ENCODE assay signal across 15 mouse cellular contexts in the genomic region with DNA sequence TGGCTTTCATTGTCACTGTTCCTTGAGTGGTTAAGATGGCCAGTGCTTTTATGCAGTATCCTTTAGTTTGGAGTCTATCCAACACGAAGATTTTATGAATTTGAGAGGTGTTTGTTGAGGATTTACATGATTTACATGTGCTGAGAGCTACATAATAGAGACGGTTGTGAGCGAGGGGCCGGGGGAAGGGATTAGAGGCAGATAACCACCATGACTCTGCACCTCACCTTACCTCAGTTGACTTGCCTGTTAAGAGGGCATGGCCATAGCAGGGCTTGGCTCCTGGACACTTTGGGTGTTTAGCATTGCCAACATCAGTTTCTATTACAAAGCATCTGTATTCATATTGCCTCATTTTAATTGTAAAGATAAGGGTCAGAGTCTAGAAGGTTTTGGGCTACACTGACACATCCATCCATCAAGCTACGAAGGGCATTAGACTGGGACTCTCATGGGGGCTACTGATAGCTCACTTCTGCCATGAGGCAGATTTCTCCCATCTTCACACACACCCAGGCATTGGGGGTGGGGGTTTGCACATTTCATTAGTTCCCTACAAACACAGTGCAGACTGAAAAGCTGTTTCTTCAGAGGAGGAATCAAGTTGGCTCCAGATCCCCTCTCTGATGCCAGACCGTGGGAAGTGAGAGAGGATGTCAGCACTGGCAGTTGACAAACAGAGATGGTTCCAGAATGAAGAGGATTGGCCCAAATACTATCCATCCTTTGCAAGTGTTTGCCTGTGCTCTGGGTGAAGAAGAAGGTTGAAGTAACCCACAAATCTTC.
DNase-seq lines count a peak whose midpoint lies in the region; ATAC-seq and TF ChIP-seq lines count a peak whose summit lies in the region.
"Had no signal": no experiment of that assay in that cellular context is flagged by ENCODE, and none has a peak within 500 bp of the region (broad histone marks: within the 10 kb centered on the region; RNA-seq: fewer than 3 reads in every experiment).

No protein-coding gene starts in this region.

- H3K4me1 ChIP-seq in hindbrain, postnatal 0 days (ENCODE audit: insufficient read depth, low read length) = no peaks in the 10 kb centered on the region
- H3K4me1 ChIP-seq: embryonic facial prominence, embryonic 15.5 days; hindbrain, embryonic 10.5 days had no signal

- no peak overlapping the region for H3K4me2 ChIP-seq in hindbrain, postnatal 0 days (ENCODE audit: low read depth, low read length)
- H3K4me2 ChIP-seq: embryonic facial prominence, embryonic 15.5 days; heart, embryonic 11.5 days had no signal

- H3K4me3 ChIP-seq in hindbrain, postnatal 0 days (ENCODE audit: low read length) = no peak overlapping the region
- H3K4me3 ChIP-seq: embryonic facial prominence, embryonic 15.5 days; hindbrain, embryonic 10.5 days had no signal

- peak; percentile 25 to 51 for DNase-seq in left cerebral cortex, adult 18-20 months (ENCODE audit: low spot score in 2 of 2)
- DNase-seq in left cerebral cortex, adult 11 months (ENCODE audit: low spot score) = no peak
- peak; percentile 43 to 64 for DNase-seq in frontal cortex, postnatal 36 days (ENCODE audit: low spot score in 2 of 2)
- peak; percentile 38 to 55 for DNase-seq in left cerebral cortex, postnatal 14 days (ENCODE audit: low spot score in 2 of 2)
- DNase-seq in right cerebral cortex, postnatal 14 days = peak; percentile 10
- no peak for DNase-seq in hindbrain, postnatal 0 days (ENCODE audit: low spot score)
- DNase-seq in urinary bladder, postnatal 25 days (ENCODE audit: low spot score) = no peak
- no peak for DNase-seq in cerebellum, postnatal 4 days (ENCODE audit: low spot score in 2 of 2)
- DNase-seq: kidney, adult 18-20 months; kidney, postnatal 4 days; liver had no signal

- H3K9ac ChIP-seq in hindbrain, postnatal 0 days (replicated peaks; ENCODE audit: low read length) = no peak overlapping the region
- H3K9ac ChIP-seq: embryonic facial prominence, embryonic 15.5 days had no signal

- ATAC-seq in hindbrain, postnatal 0 days = no peak

- no peaks in the 10 kb centered on the region for H3K27me3 ChIP-seq in hindbrain, postnatal 0 days (ENCODE audit: insufficient read depth, low read length)
- H3K27me3 ChIP-seq: embryonic facial prominence, embryonic 15.5 days had no signal

- H3K27ac ChIP-seq in hindbrain, postnatal 0 days = no peak overlapping the region
- H3K27ac ChIP-seq: embryonic facial prominence, embryonic 15.5 days; hindbrain, embryonic 10.5 days; stomach, postnatal 0 days had no signal

- H3K36me3 ChIP-seq in hindbrain, postnatal 0 days (ENCODE audit: insufficient read depth, low read length) = no peaks in the 10 kb centered on the region
- H3K36me3 ChIP-seq: embryonic facial prominence, embryonic 15.5 days; hindbrain, embryonic 10.5 days had no signal

- WGBS in hindbrain, postnatal 0 days = 79% methylated on average over 6 of the region's 6 CpGs

- intact Hi-C loops in left cerebral cortex, postnatal 14 days (cut with DNase I) = no loop called here

- no peak for TF ChIP-seq CTCF in hindbrain, postnatal 0 days (IDR thresholded peaks at IDR 0.05; ENCODE audit: low read depth)

- H3K9me3 ChIP-seq in hindbrain, postnatal 0 days (ENCODE audit: low read length) = no peaks in the 10 kb centered on the region
- H3K9me3 ChIP-seq: embryonic facial prominence, embryonic 15.5 days; hindbrain, embryonic 10.5 days had no signal

Comparison
In these comparisons a context has a peak if more than half of its experiments do, and no peak if none do; other contexts are left out.
1. DNase-seq: peak in left cerebral cortex, adult 18-20 months (2 of 2), frontal cortex, postnatal 36 days (2 of 2), left cerebral cortex, postnatal 14 days (2 of 2) and right cerebral cortex, postnatal 14 days (single experiment); none in left cerebral cortex, adult 11 months (single experiment), hindbrain, postnatal 0 days (single experiment), urinary bladder, postnatal 25 days (single experiment) and cerebellum, postnatal 4 days (0 of 2).